Mouse (Mus musculus): Measurements from ENCODE around the gene Frmd4a. TPM values are rescaled to one million over a fixed set of nuclear protein-coding genes. Genes with fewer than 3 reads are reported as not detected.
A peak's percentile ranks its signal among the peaks of the same experiment; 100 is the strongest.

The Frmd4a gene
- total RNA-seq, 2 experiments from 2014 or later = 51.3 to 52.7 TPM

- no peak for DNase-seq
Measured at GRCm38 (mm10) chr2:4630197-4630835, 612.8 kb downstream of the Frmd4a start.

GRCm38 (mm10) chr2:4635804-4636203 is 618.3 kb downstream of the Frmd4a start:
- peak; percentile 28 for DNase-seq

DNA sequence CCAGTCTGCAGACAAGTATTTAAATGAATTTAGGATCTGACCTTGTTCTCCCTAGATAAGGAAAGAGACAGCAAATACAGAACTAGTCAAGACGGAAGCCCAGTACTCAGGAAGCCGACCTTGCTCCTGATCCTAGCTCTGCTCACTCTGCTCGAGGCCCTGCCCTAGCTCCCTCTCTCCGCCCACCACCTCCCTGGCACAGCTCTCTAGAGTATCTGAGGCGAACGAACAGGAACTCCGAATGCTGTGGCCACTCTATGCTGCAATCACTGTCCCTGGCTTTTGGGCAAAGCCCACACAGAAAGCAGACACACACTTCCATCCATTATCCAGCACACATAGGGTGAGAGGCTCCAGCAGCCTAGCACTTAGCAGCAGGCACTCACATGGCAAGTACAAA is 619.1 kb downstream of the Frmd4a start:
- DNase-seq = no peak

DNA sequence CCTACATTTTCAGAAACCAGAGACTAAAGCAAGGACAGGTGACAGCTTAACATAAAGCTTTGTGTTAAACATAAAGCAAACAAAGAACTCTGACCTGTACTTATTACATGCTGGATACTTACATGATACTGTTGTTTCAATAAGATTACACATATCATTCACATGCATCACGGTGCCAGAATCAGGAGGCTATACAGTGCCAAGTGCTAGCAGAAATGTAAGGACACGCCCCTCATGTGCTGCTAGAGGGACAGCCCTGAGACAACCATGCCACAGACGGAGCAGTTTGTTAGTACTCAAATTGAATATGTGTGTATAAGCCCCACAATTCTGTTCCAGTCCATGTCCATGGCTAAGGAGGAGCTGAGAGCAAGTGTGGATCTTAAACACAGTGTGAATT is 620.7 kb downstream of the Frmd4a start:
- DNase-seq = no peak

GRCm38 (mm10) chr2:4645066-4645465 is 627.5 kb downstream of the Frmd4a start:
- no peak for DNase-seq

GRCm38 (mm10) chr2:4648094-4648493 is 630.6 kb downstream of the Frmd4a start:
- no peak for DNase-seq

DNA sequence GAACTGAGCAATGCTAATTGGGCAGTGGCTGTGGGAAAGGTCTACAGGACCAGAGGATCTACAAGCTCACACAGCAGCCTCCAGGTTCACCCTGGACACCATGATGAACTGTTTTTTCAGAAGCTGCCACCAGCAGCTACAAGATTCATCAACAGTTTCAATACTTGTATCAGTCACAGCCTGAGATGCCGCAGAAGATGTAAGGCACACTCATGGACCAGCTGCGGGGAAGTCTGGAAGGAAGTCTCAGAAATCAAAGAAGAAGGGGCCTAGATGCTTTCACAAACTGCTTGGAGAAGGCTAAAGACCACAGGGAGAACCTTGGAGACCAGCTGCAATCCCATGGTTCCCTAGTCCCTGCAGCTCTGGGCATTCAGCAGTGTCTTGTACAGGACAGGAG is 632.1 kb downstream of the Frmd4a start:
- no peak for DNase-seq

GRCm38 (mm10) chr2:4651500-4652285 is 634.2 kb downstream of the Frmd4a start, which contains the start of gene Prpf18:
Prpf18 (minus strand) TSS chr2:4652113.
- peak; percentile 91 for DNase-seq

DNA sequence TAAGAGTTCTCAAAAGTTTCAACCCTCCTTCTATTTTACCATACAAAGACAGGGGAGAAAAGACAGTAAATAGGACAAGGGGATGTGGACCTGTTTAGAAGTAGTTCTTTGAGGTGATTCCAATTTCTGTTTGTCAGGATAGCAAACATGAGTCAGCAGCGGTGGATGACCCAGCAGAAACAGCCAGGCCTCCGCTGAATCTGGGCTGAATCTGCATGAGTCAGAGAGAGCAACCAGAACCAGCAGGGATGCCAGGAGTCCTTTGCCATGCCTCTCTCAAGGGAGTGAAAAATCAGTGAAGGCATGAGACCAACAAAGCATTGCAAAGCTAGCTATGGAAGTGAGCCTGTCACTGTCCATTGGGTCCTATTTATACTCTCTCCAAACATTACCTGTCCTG is 643.2 kb downstream of the Frmd4a start:
- DNase-seq = no peak

All from heart, postnatal 4 days (tissue).